Mouse (Mus musculus): ENCODE measurements around the gene Slc27a5. TPM values are rescaled to one million over a fixed set of nuclear protein-coding genes. Genes with fewer than 3 reads are reported as not detected.

The Slc27a5 gene
- under 1 TPM in 1 of 2 experiments, not detected in 1; 0.30 TPM for total RNA-seq (2023)

DNA sequence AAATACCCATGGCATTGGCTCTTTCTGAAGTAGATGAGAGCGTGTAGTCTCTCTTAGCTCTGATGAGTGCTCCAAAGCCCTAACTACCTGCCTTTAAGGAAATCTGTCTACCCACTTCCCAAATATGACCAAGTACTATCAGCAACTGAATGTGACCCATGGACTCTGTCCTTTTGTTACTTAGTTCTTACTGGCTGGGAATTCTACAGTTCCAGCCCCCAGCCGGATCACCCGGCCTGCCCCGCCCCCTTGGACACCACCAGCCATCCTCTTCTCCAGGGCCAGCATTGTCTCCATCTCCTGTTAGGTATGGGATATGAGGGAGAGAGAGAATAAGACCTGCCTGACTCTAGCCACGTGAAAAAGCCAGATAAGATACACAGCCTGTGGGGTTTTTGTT is at the start of gene Slc27a5:
Gene Slc27a5, minus strand, starts transcription at position 140 of the 400 bp plus-strand sequence.

DNA sequence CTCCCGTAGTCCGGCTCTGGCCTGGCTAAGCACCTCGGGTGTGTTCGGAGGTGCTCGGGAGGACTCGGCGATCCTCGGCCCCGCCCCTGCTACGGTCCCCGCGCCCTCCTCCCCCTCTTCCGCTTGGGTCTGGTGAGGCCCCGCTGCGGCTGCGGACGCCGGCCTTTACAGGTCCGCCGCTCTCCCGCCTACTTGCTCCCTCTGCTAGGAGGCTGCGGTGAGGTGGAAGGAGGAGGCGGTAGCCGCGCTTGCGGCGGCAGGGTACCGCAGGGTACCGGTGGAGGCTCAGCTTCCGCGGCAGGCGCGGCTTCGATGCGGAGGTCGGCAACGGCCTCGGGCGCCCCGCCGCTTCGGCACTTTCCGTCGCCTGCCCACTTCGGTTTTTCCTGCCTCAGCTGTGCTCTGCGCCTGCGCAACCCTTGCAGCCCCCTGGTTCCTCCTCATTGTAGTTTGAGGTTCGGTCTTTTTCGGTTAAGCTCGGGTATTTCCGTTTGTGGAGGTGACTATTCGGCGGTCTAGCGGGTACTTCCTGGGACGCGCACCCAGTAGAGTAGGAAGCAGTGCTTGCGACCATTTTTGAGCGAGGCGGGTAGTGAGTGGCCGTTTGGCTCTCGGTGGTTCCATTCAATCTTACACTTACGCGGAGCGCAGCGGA is 40.0 kb upstream of the Slc27a5 start, which contains the start of gene Ube2m:
Gene Ube2m, minus strand, starts transcription at position 375 of the 655 bp plus-strand sequence.

DNA sequence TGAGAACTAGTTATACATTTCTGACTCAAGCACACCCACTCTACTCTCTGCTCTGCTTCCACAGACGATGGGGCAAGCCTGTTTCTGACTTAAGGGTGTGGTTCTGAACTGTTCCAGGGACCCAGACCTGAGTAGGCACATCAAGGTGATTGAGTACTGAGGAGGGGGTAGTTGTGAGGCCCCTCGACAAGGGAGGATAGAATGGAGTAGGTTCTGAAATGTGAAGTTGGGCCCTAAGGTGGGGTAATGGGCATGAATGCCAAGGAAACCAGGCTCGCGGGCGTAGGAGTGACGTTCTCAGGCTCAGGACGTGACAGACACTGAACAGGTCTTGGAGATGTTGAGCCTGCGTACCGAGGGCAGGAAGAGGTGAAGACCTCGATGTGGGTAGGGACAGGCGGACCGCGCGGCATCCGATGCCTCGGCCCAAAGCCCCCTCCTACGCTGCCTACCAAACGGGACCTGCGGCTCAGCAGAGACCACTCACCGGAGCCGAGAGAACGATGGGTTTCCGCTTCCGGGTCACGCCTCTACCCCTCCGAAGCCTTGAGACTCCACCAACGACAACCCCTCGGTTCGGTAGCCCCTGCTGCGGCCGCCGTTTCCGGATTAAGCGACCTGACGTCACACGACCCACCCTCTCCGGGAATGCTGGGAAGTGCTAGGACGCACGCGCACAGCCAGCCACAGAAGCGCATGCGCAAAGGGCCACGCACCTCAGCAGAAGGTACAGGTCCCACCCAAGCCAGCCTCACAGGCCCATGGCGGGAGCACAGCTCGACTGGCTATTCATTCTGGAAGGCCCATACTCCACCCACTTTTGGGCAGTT is 36.4 kb upstream of the Slc27a5 start, which contains the start of gene Chmp2a:
Gene Chmp2a, minus strand, starts transcription at position 660 of the 830 bp plus-strand sequence.

DNA sequence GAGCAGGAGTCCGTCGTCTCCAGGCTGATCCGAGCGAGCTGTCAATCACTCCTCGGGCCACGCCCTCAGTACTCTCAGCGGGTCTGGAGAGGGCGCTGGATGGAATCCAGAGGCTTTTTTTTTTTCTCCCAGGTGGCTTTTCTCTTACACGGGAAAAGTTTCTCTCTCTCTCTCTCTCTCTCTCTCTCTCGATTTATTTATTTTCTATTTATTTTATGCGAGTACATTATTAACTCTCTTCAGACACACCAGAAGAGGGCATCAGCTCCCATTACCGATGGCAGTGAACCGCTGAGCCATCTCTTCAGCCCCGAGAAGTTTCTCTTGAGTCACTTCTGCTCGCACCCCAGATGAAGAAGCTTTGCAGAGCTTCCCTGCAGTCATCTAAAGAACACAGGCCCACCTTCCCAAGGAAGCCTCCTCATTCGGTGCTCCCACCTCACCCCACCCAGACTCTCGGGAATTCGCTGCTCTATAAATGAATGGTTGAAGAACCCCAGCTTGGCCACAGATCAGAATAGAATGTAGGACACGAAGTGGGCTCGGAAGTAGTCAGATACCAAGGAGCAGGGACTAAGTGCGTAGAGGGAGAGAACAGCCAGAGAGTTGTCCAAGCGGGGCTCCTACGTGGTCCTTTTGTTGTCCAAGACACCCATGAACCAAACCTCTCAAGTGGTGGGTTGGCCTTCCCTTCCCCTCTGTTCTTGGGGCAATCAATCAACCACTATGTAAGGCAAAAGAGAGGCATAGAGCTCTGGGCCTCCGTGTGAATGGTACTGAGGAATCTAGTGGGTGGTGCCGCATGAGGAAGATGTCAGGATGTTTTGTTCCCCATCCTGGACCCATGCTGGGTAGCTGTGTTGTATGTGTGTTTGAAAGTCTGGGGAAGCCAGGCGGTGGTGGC is 12.3 kb upstream of the Slc27a5 start, which contains the start of gene Zbtb45:
Gene Zbtb45, minus strand, starts transcription at position 30 of the 904 bp plus-strand sequence.

DNA sequence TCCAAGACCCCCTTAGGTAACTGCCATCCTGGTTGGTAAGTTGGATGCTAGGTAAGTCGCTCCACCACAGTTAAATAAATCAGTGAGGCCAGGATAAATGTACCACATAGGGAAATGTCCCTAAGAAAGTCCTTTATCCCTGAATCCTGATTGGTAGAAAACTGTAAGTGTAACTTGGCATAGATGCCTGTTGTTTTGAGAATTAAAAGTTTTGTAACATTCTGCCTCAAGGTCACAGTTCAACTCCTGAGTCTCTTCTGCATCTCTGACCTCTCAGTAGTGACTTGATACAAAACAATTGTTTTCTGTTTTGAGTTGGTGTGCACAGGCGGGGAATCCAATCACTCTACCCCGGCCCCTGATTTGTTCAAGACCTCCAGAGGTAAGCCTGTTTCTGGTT is 859 bp upstream of the Slc27a5 start, which contains the start of gene Trim28:
Gene Trim28, plus strand, starts transcription at position 264 of the 400 bp plus-strand sequence.

DNA sequence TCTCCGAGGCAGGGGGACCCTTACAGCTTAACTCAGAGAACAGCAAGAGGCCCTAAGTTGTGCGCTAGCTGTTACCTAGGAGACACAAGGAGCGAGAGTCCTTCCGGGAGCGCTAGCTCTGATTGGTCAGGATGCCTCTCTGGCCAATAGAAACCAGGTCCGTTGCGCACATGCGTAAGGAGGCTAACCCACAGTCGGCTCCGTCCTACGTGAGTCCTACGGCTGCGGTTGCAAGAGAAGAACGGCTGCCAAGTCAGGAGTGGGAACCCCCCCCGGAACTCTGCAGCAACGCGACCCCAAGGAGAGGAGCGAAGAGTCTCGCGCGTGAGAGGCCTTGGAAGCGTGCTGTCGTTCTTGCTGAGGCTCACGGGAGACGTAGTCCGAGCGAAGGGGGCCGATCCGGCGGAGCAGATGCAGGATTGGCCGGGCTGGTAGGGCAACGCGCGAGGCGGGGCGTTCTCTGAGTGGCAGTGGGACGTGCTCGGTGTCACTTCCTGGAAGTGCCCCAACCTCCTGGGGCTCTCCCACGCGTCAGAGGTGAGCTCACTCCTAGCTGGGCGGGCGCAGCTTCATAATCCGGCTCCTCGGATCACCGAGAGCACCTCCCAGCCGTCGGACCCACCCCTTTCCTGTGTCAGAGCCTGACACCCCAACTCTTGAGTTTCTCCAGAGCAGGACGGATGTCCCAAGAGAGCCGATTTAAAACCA is 20.2 kb downstream of the Slc27a5 start, which contains the start of gene Zfp446:
Gene Zfp446, plus strand, starts transcription at position 167 of the 708 bp plus-strand sequence.

DNA sequence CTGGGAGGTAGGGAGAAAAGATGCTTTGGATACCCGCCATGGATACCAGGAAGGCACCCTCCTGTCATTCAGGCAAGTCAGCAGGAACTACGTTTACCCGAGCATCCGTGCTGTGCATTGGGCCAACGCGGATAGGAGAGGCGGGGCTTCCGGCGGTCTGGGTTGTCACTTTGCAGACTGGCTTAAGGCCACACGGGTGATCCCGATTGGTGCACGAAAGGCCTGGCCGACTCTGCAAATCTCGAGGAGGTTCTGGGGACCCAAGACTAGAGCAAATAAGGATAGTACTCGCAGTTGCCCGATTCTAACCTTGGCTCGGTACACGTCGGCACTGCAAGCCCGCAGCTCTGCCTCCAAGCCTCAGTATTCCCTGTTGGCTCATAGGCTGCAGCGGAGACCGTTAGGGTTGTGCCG is 32.3 kb downstream of the Slc27a5 start, which contains the start of gene Zfp324:
Gene Zfp324, plus strand, starts transcription at position 161 of the 414 bp plus-strand sequence.

Other genes starting within 250 kb of the Slc27a5 start
- 1 to 10 TPM; 6.6 to 7.6 TPM for gene Zscan18, start 194.6 kb downstream of the Slc27a5 start, total RNA-seq (2023)
- gene Zfp329, start 179.3 kb downstream of the Slc27a5 start, total RNA-seq (2023) = 1 to 10 TPM; 4.1 to 4.2 TPM
- gene Zfp110, start 163.4 kb downstream of the Slc27a5 start, total RNA-seq (2023) = 10 to 100 TPM; 37.8 to 42.3 TPM
- 1 to 10 TPM; 2.7 to 3.0 TPM for gene Zfp128, start 117.0 kb downstream of the Slc27a5 start, total RNA-seq (2023)
- gene Zscan22, start 100.4 kb downstream of the Slc27a5 start, total RNA-seq (2023) = 1 to 10 TPM; 5.9 to 6.2 TPM
- 1,000 to 10,000 TPM; 1,308 to 1,362 TPM for gene Rps5, start 75.9 kb downstream of the Slc27a5 start, total RNA-seq (2023)
- gene Rnf225, start 70.8 kb downstream of the Slc27a5 start, total RNA-seq (2023) = under 1 TPM; 0.24 to 0.58 TPM
- gene Zfp324, start 32.4 kb downstream of the Slc27a5 start, total RNA-seq (2023) = 1 to 10 TPM; 3.2 to 3.3 TPM
- gene Zfp446, start 20.3 kb downstream of the Slc27a5 start, total RNA-seq (2023) = 1 to 10 TPM; 3.1 to 4.0 TPM
- gene Trim28, start 922 bp upstream of the Slc27a5 start, total RNA-seq (2023) = 100 to 1,000 TPM; 185 to 201 TPM
- gene Zbtb45, start 11.8 kb upstream of the Slc27a5 start, total RNA-seq (2023) = 10 to 100 TPM; 18.4 to 19.6 TPM
- gene Chmp2a, start 36.6 kb upstream of the Slc27a5 start, total RNA-seq (2023) = 100 to 1,000 TPM; 165 to 175 TPM
- 10 to 100 TPM; 80.0 to 80.2 TPM for gene Ube2m, start 40.1 kb upstream of the Slc27a5 start, total RNA-seq (2023)
- under 1 TPM; 0.76 to 0.97 TPM for gene Mzf1, start 56.6 kb upstream of the Slc27a5 start, total RNA-seq (2023)
- not detected for gene Vmn1r85, start 97.0 kb upstream of the Slc27a5 start, total RNA-seq (2023)
- not detected for gene Vmn1r86, start 121.7 kb upstream of the Slc27a5 start, total RNA-seq (2023)
- gene Vmn1r87, start 142.0 kb upstream of the Slc27a5 start, total RNA-seq (2023) = not detected
- gene Vmn1r88, start 161.4 kb upstream of the Slc27a5 start, total RNA-seq (2023) = under 1 TPM in 1 of 2 experiments, not detected in 1; 0.09 TPM
- not detected for gene Vmn1r89, start 214.8 kb upstream of the Slc27a5 start, total RNA-seq (2023)